ENCODE assay signal across 12 mouse cellular contexts in genomic region chr10:116393790-116394475, GRCm38 (mm10).
DNase-seq lines count a peak whose midpoint lies in the region; ATAC-seq and TF ChIP-seq lines count a peak whose summit lies in the region.
"Had no signal": no experiment of that assay in that cellular context is flagged by ENCODE, and none has a peak within 500 bp of the region (broad histone marks: within the 10 kb centered on the region; RNA-seq: fewer than 3 reads in every experiment).

No protein-coding gene starts in this region.

- peak; percentile 40; the same call in 1 of the 2 replicates for ATAC-seq in heart, embryonic 15.5 days (replicated peaks; ENCODE audit: insufficient number of reproducible peaks, insufficient read depth, low FRiP score, low read depth)
- ATAC-seq in embryonic facial prominence, embryonic 14.5 days (ENCODE audit: low read depth), result peak; percentile 16; the same call in 1 of the 2 replicates

- no peaks in the 10 kb centered on the region for H3K36me3 ChIP-seq in heart, embryonic 15.5 days
- H3K36me3 ChIP-seq in embryonic facial prominence, embryonic 14.5 days (ENCODE audit: control insufficient read depth, insufficient read depth, low read length), result no peaks in the 10 kb centered on the region
- H3K36me3 ChIP-seq in myocyte (ENCODE audit: control insufficient read depth, insufficient read depth), result no peaks in the 10 kb centered on the region
- H3K36me3 ChIP-seq: limb, embryonic 15.5 days; midbrain, embryonic 12.5 days had no signal

- no peak overlapping the region for H3K9ac ChIP-seq in heart, embryonic 15.5 days
- no peak overlapping the region for H3K9ac ChIP-seq in embryonic facial prominence, embryonic 14.5 days (ENCODE audit: low read depth, low read length)
- H3K9ac ChIP-seq: limb, embryonic 15.5 days; midbrain, embryonic 12.5 days had no signal

- no peak overlapping the region for H3K4me3 ChIP-seq in heart, embryonic 15.5 days
- no peak overlapping the region for H3K4me3 ChIP-seq in embryonic facial prominence, embryonic 14.5 days (ENCODE audit: low read depth, low read length)
- H3K4me3 ChIP-seq in myocyte, result no peak overlapping the region
- H3K4me3 ChIP-seq: limb, embryonic 15.5 days; midbrain, embryonic 12.5 days had no signal

- intact Hi-C loops in heart, postnatal 10 days (cut with DNase I), result no loop called here

- H3K27me3 ChIP-seq in heart, embryonic 15.5 days, result no peaks in the 10 kb centered on the region
- no peaks in the 10 kb centered on the region for H3K27me3 ChIP-seq in embryonic facial prominence, embryonic 14.5 days (replicated peaks; ENCODE audit: control insufficient read depth, insufficient read depth, low read length)
- H3K27me3 ChIP-seq in myocyte (ENCODE audit: control insufficient read depth, insufficient read depth, insufficient read length), result no peaks in the 10 kb centered on the region
- H3K27me3 ChIP-seq: CH12.LX; limb, embryonic 15.5 days; midbrain, embryonic 12.5 days had no signal

- no peaks in the 10 kb centered on the region for H3K79me2 ChIP-seq in myocyte (ENCODE audit: control insufficient read depth, insufficient read depth)

- no peak overlapping the region for H3ac ChIP-seq in myocyte (ENCODE audit: control insufficient read depth, insufficient read length)

- peaks cover 22% of the 10 kb centered on the region for H3K4me1 ChIP-seq in heart, embryonic 15.5 days (replicated peaks)
- H3K4me1 ChIP-seq in embryonic facial prominence, embryonic 14.5 days (ENCODE audit: control insufficient read depth, insufficient read depth, low read length), result 0 out of 2 replicates have a peak, but pooled peaks cover 8% of the 10 kb centered on the region
- H3K4me1 ChIP-seq: midbrain, embryonic 12.5 days had no signal

- no peaks in the 10 kb centered on the region for H3K9me3 ChIP-seq in heart, embryonic 15.5 days (replicated peaks)
- H3K9me3 ChIP-seq in embryonic facial prominence, embryonic 14.5 days (ENCODE audit: control insufficient read depth, low read length), result no peaks in the 10 kb centered on the region
- H3K9me3 ChIP-seq: limb, embryonic 15.5 days; midbrain, embryonic 12.5 days had no signal

- no peak overlapping the region for H3K4me2 ChIP-seq in heart, embryonic 15.5 days
- no peak overlapping the region for H3K4me2 ChIP-seq in embryonic facial prominence, embryonic 14.5 days (ENCODE audit: low read depth, low read length)
- H3K4me2 ChIP-seq in myocyte (ENCODE audit: low read depth), result peak overlapping the region; percentile 70
- H3K4me2 ChIP-seq: limb, embryonic 15.5 days; midbrain, embryonic 12.5 days had no signal

- no peak for TF ChIP-seq POLR2A in myocyte (IDR thresholded peaks at IDR 0.05; ENCODE audit: insufficient read length, low read depth)

- 35% methylated on average over 9 of the region's 9 CpGs for WGBS in heart, embryonic 15.5 days
- WGBS in embryonic facial prominence, embryonic 14.5 days, result 56% methylated on average over 9 of the region's 9 CpGs

- no peak for DNase-seq in heart, postnatal 10 days
- peak; percentile 60 for DNase-seq in MN1 (ENCODE audit: low spot score)
- DNase-seq in embryonic facial prominence, embryonic 14.5 days (ENCODE audit: low spot score), result peak; percentile 81
- no peak for DNase-seq in thymus, adult 18-20 months
- no peak for DNase-seq in cerebellum, adult 11 months
- no peak for DNase-seq in spleen, postnatal 10 days (ENCODE audit: low spot score in 2 of 2)
- DNase-seq: cerebellum, postnatal 14 days had no signal

- H3K27ac ChIP-seq in heart, embryonic 15.5 days, result peak overlapping the region; percentile 13; the same call in 1 of the 2 replicates
- H3K27ac ChIP-seq in embryonic facial prominence, embryonic 14.5 days (replicated peaks; ENCODE audit: low read depth, low read length), result no peak overlapping the region
- H3K27ac ChIP-seq: limb, embryonic 15.5 days; midbrain, embryonic 12.5 days had no signal

TF ChIP-seq in myocyte, 11 proteins besides CTCF, POLR2A, EP300 and RAD21:
- TF ChIP-seq SRF (IDR thresholded peaks at IDR 0.05; ENCODE audit: control insufficient read depth, insufficient read length, low read depth), result no peak
- TF ChIP-seq MYOG (IDR thresholded peaks at IDR 0.05; ENCODE audit: control insufficient read depth in 1 of 3, insufficient read depth in 1 of 3, insufficient read length in 2 of 3, low read depth in 2 of 3), result no peak
- TF ChIP-seq MAX (IDR thresholded peaks at IDR 0.05; ENCODE audit: low read depth), result no peak
- TF ChIP-seq E2F4 (IDR thresholded peaks at IDR 0.05; ENCODE audit: insufficient read depth), result no peak
- no peak for TF ChIP-seq REST (IDR thresholded peaks at IDR 0.05; ENCODE audit: insufficient read depth, insufficient read length)
- TF ChIP-seq MYOD1 (IDR thresholded peaks at IDR 0.05; ENCODE audit: control insufficient read depth in 1 of 3, insufficient read length in 2 of 3, low read depth in 2 of 3), result no peak
- no peak for TF ChIP-seq TCF12 (IDR thresholded peaks at IDR 0.05; ENCODE audit: insufficient read depth, poor library complexity, severe bottlenecking)
- no peak for TF ChIP-seq TCF3 (IDR thresholded peaks at IDR 0.05; ENCODE audit: insufficient read length, low read depth)
- no peak for TF ChIP-seq POLR2AphosphoS2 (IDR thresholded peaks at IDR 0.05; ENCODE audit: insufficient read length, low read depth)
- no peak for TF ChIP-seq USF1 (IDR thresholded peaks at IDR 0.05; ENCODE audit: low read depth)

Comparison
In these comparisons a context has a peak if more than half of its experiments do, and no peak if none do; other contexts are left out.
1. DNase-seq: peak in MN1 (single experiment) and embryonic facial prominence, embryonic 14.5 days (single experiment); none in heart, postnatal 10 days (0 of 2), thymus, adult 18-20 months (0 of 2), cerebellum, adult 11 months (single experiment) and spleen, postnatal 10 days (0 of 2).